Mouse (Mus musculus): Measurements from ENCODE around the gene 6430548M08Rik.

DNA sequence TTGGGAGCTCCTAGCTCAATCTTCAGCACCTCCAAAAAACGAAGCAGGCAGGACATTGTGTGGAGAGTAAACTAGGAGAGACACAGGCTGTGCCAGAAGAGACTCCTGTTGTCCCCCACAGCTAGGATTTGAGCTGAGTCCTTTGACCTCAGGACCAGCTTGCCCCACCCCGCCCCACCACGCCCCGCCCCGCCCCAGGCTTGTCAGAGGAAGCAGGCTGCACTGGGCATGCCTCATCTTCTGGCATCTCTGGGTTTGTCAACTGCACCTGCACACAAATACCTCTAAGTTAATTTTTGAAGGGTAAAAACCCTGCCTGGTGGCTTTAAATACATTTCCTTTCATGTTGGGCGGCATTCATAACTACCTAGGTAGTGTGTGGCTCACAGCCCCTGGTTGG is 87.4 kb downstream of the 6430548M08Rik start:
- no peak for TF ChIP-seq CTCF (IDR thresholded peaks at IDR 0.05; ENCODE audit: low read depth, low read length)
- no peak for TF ChIP-seq POLR2A (IDR thresholded peaks at IDR 0.05; ENCODE audit: borderline replicate concordance, low read depth, low read length)
